Mouse (Mus musculus): Measurements from ENCODE around the gene Gpr33.

Gene Gpr33

DNA sequence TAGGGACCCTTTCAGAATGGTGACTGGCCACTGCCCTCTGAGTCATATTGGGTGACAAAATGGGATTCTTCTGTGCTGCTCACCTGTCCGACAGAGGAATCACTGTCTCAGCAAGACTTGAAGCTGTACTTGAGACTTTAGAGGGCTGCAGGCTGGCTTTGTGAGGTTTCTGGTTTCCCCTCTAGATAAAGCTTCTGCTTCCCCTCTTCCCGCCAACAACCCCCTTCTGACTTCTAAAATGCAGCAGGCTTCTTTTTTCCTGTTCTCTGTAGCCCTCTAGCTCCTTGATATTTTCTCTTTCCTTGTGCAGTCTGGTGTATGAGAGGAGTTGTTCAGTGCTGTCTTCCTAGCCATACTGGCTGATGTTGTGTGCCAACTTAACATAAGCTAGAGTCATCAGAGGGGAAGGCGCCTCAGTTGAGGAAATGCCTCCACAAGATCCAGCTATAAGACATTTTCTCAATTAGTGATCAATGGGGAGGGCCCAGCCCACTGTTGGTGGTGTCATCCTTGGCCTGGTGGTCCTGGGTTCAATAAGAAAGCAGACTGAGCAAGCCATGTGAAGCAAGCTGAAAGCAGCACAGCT, 42.6 kb downstream of the Gpr33 start:
- no peak for DNase-seq (ENCODE audit: low read depth, low spot score)

DNA sequence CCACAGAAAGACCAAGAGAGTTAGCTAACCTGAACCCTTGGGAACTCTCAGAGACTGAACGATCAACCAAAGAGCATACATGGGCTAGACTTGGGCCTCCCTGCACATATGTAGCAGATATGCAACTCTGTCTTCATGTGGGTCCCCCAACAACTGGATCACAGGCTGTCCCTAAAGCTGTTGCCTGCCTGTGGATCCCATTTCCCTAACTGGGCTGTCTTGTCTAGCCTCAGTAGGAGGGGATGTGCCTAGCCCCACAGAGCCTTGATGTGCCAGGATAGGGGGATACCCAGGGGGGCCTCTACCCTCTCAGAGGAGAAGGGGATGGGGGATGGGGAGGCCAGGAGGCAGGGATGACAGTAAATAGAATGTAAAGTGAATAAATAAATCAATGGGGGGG, 44.2 kb downstream of the Gpr33 start:
- DNase-seq (ENCODE audit: low read depth, low spot score): no peak

DNA sequence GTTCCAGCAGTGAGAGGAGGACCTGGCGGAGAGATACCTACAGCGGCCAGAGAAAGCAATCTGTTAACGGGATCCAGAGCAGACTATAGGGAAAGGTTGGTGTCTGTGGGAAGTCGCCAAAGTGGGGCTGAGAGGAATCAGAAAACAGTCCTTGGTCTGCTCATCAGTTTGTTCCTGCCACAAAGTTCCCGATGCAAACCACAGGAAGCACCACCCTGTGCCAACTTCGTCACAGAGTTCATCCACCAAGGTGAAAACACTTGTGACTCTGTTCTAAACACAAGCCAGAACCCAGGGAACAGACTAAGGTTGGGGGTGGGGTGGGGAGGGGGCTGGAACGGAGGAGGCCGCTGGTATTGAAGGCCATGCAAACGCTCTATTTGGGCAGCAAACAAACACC, 51.3 kb downstream of the Gpr33 start:
- no peak for DNase-seq (ENCODE audit: low read depth, low spot score)

DNA sequence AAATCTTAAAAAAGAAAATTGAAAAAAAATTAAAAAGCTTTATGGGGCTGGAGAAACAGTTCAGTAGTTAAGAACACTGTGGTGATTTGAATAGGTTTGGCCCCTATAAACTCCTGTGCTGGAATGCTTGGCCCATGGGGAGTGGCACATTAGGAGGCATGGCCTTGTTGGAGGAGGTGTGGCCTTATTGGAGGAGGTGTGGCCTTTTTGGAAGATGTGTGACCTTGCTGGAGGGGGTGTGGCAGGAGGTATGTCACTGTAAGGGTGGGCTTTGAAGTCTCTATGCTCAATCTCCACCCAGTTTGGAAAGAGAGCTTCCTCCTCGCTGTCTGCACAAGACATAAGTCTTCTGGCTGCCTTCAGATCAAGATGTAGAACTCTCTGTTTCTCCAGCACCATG, 53.5 kb downstream of the Gpr33 start:
- DNase-seq (ENCODE audit: low read depth, low spot score): no peak

All from c-Kit-negative CD71-positive TER-119-positive erythroid progenitor cells, embryonic 14.5 days (primary cell).